Mouse (Mus musculus): Measurements from ENCODE around the gene Ms4a4b. TPM values are rescaled to one million over a fixed set of nuclear protein-coding genes. Genes with fewer than 3 reads are reported as not detected.
"Not testable (repeated sequence)": the region's sequence is repeated elsewhere in the genome, so short reads cannot be mapped to it uniquely, and the experiment has no call there.

Ms4a4b gene
- polyA plus RNA-seq, 1 experiment = 1.9 TPM

DNA sequence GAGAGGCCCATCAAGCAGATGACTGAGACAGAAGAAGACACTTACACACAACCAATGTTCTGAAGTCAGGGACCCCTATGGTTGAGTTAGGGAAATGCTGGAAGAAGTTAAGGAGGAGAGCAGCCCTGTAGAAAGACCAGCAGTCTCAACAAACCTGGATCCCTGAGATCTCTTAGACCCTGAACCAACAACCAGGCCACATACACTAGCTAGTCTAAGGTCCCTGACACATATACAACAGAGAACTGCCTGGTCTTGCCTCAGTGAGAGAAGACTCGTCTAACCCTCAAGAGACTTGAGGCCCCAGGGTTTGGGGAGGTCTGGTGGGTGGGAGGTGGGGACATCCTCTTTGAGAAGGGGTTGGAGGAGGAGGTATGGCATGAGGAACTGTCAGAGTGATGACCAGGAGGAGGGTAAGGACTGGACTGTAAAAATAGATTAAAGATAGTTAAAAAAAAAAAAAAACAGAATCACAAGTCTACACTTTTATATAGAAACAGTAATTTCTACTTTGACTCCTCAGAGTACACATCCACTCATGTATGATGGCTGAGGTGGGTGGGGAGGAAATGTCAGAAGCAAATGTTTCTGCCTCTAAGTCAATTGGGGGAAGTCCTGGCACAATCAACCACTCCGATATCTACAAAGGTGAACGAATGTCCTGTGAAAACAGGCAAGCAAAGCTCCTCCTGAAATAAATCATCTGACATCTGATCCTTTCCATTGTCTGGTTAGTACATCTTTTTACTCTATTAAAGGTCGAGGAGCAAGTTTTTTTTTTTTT lies 48.2 kb downstream of the Ms4a4b start:
- H3K27me3 ChIP-seq (ENCODE audit: control insufficient read depth, insufficient read depth, low read length) = no peaks in the 10 kb centered on the region
- H3K4me3 ChIP-seq (ENCODE audit: control insufficient read depth, low read depth, low read length) = no peak overlapping the region
- TF ChIP-seq CTCF (IDR thresholded peaks at IDR 0.05; ENCODE audit: control insufficient read depth, insufficient read depth, insufficient replicate concordance, low read depth, low read length) = no peak
- TF ChIP-seq POLR2A (IDR thresholded peaks at IDR 0.05; ENCODE audit: control insufficient read depth, low read depth, low read length) = no peak

GRCm38 (mm10) chr19:11492671-11493070 lies 49.3 kb downstream of the Ms4a4b start:
- no peak overlapping the region for H3K4me3 ChIP-seq (ENCODE audit: control insufficient read depth, low read depth, low read length)
- no peak for TF ChIP-seq POLR2A (IDR thresholded peaks at IDR 0.05; ENCODE audit: control insufficient read depth, low read depth, low read length)
- no peak for TF ChIP-seq CTCF (IDR thresholded peaks at IDR 0.05; ENCODE audit: control insufficient read depth, insufficient read depth, insufficient replicate concordance, low read depth, low read length)
- no peaks in the 10 kb centered on the region for H3K4me1 ChIP-seq (ENCODE audit: control insufficient read depth, insufficient read depth, low read length)
- no peaks in the 10 kb centered on the region for H3K36me3 ChIP-seq (ENCODE audit: control insufficient read depth, insufficient read depth, low read length)
- no peaks in the 10 kb centered on the region for H3K27me3 ChIP-seq (ENCODE audit: control insufficient read depth, insufficient read depth, low read length)
- no peak overlapping the region for H3K27ac ChIP-seq (ENCODE audit: control insufficient read depth, insufficient read depth, low read depth, low read length)

More for the DNA sequence above, 48.2 kb downstream of the Ms4a4b start:
- Histone ChIP-seq H3K36me3 (ENCODE audit: control insufficient read depth, insufficient read depth, low read length) (no peaks in the 10 kb centered on the region), H3K27ac (ENCODE audit: control insufficient read depth, insufficient read depth, low read depth, low read length) (no peak overlapping the region), H3K4me1 (ENCODE audit: control insufficient read depth, insufficient read depth, low read length) (no peaks in the 10 kb centered on the region)

GRCm38 (mm10) chr19:11494519-11494918 lies 51.2 kb downstream of the Ms4a4b start:
- H3K27ac ChIP-seq (ENCODE audit: control insufficient read depth, insufficient read depth, low read depth, low read length) = no peak overlapping the region
- no peaks in the 10 kb centered on the region for H3K36me3 ChIP-seq (ENCODE audit: control insufficient read depth, insufficient read depth, low read length)
- no peaks in the 10 kb centered on the region for H3K4me1 ChIP-seq (ENCODE audit: control insufficient read depth, insufficient read depth, low read length)
- no peak for TF ChIP-seq POLR2A (IDR thresholded peaks at IDR 0.05; ENCODE audit: control insufficient read depth, low read depth, low read length)
- TF ChIP-seq CTCF (IDR thresholded peaks at IDR 0.05; ENCODE audit: control insufficient read depth, insufficient read depth, insufficient replicate concordance, low read depth, low read length) = no peak
- no peak overlapping the region for H3K4me3 ChIP-seq (ENCODE audit: control insufficient read depth, low read depth, low read length)
- H3K27me3 ChIP-seq (ENCODE audit: control insufficient read depth, insufficient read depth, low read length) = no peaks in the 10 kb centered on the region

DNA sequence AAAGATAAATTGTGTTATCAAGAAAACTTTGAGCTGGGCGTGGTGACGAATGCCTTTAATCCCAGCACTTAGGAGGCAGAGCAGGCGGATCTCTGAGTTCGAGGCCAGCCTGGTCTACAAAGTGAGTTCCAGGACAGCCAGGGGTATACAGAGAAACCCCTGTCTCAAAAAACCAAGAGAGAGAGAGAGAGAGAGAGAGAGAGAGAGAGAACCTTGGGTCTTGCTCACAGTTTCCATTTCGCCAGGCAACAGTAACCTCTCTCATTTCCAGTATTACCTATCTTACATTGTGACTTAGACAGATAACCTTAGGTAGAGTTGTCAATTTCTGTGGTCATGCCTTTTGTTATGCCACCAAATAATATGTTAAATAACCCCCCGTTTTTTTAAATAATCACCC lies 53.0 kb downstream of the Ms4a4b start:
- Histone ChIP-seq H3K36me3 (ENCODE audit: control insufficient read depth, insufficient read depth, low read length) (no peaks in the 10 kb centered on the region), H3K4me3 (ENCODE audit: control insufficient read depth, low read depth, low read length) (no peak overlapping the region), H3K27ac (ENCODE audit: control insufficient read depth, insufficient read depth, low read depth, low read length) (no peak overlapping the region), H3K4me1 (ENCODE audit: control insufficient read depth, insufficient read depth, low read length) (no peaks in the 10 kb centered on the region), H3K27me3 (ENCODE audit: control insufficient read depth, insufficient read depth, low read length) (no peaks in the 10 kb centered on the region)
- TF ChIP-seq CTCF (IDR thresholded peaks at IDR 0.05; ENCODE audit: control insufficient read depth, insufficient read depth, insufficient replicate concordance, low read depth, low read length) (no peak), POLR2A (IDR thresholded peaks at IDR 0.05; ENCODE audit: control insufficient read depth, low read depth, low read length) (no peak)

- not testable (repeated sequence) for H3K4me3 ChIP-seq (ENCODE audit: control insufficient read depth, low read depth, low read length); H3K27ac ChIP-seq (ENCODE audit: control insufficient read depth, insufficient read depth, low read depth, low read length); H3K36me3 ChIP-seq (ENCODE audit: control insufficient read depth, insufficient read depth, low read length); H3K4me1 ChIP-seq (ENCODE audit: control insufficient read depth, insufficient read depth, low read length); H3K27me3 ChIP-seq (ENCODE audit: control insufficient read depth, insufficient read depth, low read length)
Measured at GRCm38 (mm10) chr19:11497300-11497699, 53.9 kb downstream of the Ms4a4b start.

DNA sequence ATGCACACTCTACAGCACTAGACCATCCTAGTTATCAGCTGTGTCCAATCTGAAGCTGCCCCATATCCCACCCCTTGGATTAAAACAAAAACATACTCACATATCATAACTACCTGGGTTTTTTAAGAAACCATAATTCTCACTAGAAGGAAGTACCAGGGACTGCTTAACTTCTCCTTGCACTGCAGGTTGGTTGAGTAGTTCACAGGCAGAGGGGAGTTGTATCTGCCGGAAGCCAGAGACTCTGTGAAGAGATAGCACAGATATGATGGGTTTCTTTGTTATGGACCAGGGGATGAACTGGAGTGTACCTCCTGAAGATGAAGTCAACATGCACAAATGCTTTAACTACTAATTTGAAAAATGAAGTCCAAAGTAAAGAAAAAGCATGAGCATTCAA lies 57.4 kb downstream of the Ms4a4b start:
- TF ChIP-seq POLR2A (IDR thresholded peaks at IDR 0.05; ENCODE audit: control insufficient read depth, low read depth, low read length) (no peak), CTCF (IDR thresholded peaks at IDR 0.05; ENCODE audit: control insufficient read depth, insufficient read depth, insufficient replicate concordance, low read depth, low read length) (no peak)
- H3K27ac ChIP-seq (ENCODE audit: control insufficient read depth, insufficient read depth, low read depth, low read length) = no peak overlapping the region
- H3K4me1 ChIP-seq (ENCODE audit: control insufficient read depth, insufficient read depth, low read length) = no peaks in the 10 kb centered on the region
- no peaks in the 10 kb centered on the region for H3K36me3 ChIP-seq (ENCODE audit: control insufficient read depth, insufficient read depth, low read length)
- no peak overlapping the region for H3K4me3 ChIP-seq (ENCODE audit: control insufficient read depth, low read depth, low read length)
- no peaks in the 10 kb centered on the region for H3K27me3 ChIP-seq (ENCODE audit: control insufficient read depth, insufficient read depth, low read length)

DNA sequence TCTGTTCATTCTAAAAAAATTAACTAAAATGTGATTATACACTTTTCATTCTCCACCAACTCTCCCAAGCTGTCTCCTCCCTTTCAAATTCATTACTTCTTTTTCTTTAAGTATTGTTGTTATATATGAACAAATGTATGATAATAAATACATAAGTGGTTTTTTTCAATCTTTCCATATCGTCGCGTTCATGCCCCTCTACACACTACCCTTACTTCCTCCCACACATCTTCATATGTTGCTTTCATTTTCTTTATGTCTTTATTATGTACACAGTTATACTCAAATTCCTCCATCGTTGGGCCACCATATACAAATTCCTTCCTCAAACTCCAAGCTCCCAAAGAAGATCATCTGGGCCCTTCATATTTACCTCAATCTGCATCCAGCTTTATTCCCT lies 58.0 kb downstream of the Ms4a4b start:
- TF ChIP-seq CTCF (IDR thresholded peaks at IDR 0.05; ENCODE audit: control insufficient read depth, insufficient read depth, insufficient replicate concordance, low read depth, low read length) = no peak
- no peak for TF ChIP-seq POLR2A (IDR thresholded peaks at IDR 0.05; ENCODE audit: control insufficient read depth, low read depth, low read length)
- H3K27ac ChIP-seq (ENCODE audit: control insufficient read depth, insufficient read depth, low read depth, low read length) = no peak overlapping the region
- no peaks in the 10 kb centered on the region for H3K36me3 ChIP-seq (ENCODE audit: control insufficient read depth, insufficient read depth, low read length)
- H3K4me3 ChIP-seq (ENCODE audit: control insufficient read depth, low read depth, low read length) = no peak overlapping the region
- no peaks in the 10 kb centered on the region for H3K4me1 ChIP-seq (ENCODE audit: control insufficient read depth, insufficient read depth, low read length)
- no peaks in the 10 kb centered on the region for H3K27me3 ChIP-seq (ENCODE audit: control insufficient read depth, insufficient read depth, low read length)

DNA sequence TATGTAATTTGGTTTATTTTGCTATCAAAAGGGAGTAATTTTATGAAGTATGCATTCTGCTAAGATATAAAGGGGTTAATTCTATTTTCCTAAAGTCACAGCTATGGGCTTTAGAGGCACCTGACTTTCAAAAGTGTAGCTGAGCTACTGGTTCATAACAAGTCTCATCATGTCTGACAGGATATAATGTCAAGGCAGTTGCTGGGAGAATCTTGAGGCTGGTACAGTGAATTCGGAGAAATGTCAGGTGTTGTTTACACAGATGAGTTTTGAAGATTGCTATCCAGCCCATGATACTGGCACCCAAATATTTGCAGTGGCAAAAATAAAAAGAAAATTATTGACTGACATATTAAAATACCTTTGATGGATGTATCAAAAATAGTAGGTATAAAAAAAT lies 61.5 kb downstream of the Ms4a4b start:
- Histone ChIP-seq H3K36me3 (ENCODE audit: control insufficient read depth, insufficient read depth, low read length) (no peaks in the 10 kb centered on the region), H3K4me3 (ENCODE audit: control insufficient read depth, low read depth, low read length) (no peak overlapping the region), H3K4me1 (ENCODE audit: control insufficient read depth, insufficient read depth, low read length) (no peaks in the 10 kb centered on the region), H3K27ac (ENCODE audit: control insufficient read depth, insufficient read depth, low read depth, low read length) (no peak overlapping the region), H3K27me3 (ENCODE audit: control insufficient read depth, insufficient read depth, low read length) (no peaks in the 10 kb centered on the region)
- no peak for TF ChIP-seq CTCF (IDR thresholded peaks at IDR 0.05; ENCODE audit: control insufficient read depth, insufficient read depth, insufficient replicate concordance, low read depth, low read length)
